Mouse (Mus musculus) MEL (cell line): ENCODE measurements around the gene Atp5g3. TPM values are rescaled to one million over a fixed set of nuclear protein-coding genes. Genes with fewer than 3 reads are reported as not detected.

Experiments used
- polyA plus RNA-seq, 2 experiments: library from polyadenylated mRNA; stranded (reverse) in 1 of 2; unstranded in 1 of 2; fragments of >175 nt in 1 of 2; fragments of >200 nt in 1 of 2; gene quantifications; 2 replicates each; pipeline versions ENCODE4 v1.2.1 to v1.2.4; 2012; ENCODE audit warnings: low replicate concordance in 2 of 2, low read depth in 1 of 2; ENCODE audit not compliant: insufficient read length in 2 of 2, insufficient read depth in 1 of 2, missing spikeins in 1 of 2
- total RNA-seq: library from RNA; depleted of rRNA; stranded (reverse); fragments of 300-350 nt; gene quantifications from 2 replicates; pipeline ENCODE4 v1.2.3, GENCODE M21; 2012; rRNA removed

The Atp5g3 gene
- total and polyA plus RNA-seq, 3 experiments: 199 to 520 (median 503) TPM

Other genes with a start within 250 kb of the Atp5g3 start
- 5.0 and 9.0 TPM in 2 replicates for gene Chn1, start 136.0 kb downstream of the Atp5g3 start, total RNA-seq
- 10 to 100 TPM in 1 of 2 experiments, not detected in 1; 14.1 TPM for gene Chn1, start 136.0 kb downstream of the Atp5g3 start, polyA plus RNA-seq
- gene Atf2, start 18.7 kb downstream of the Atp5g3 start, total RNA-seq: 16.8 and 18.0 TPM in 2 replicates
- gene Atf2, start 18.7 kb downstream of the Atp5g3 start, polyA plus RNA-seq: 10 to 100 TPM; 36.7 to 82.3 TPM